8 mouse cellular contexts compared by ENCODE assay signal in the genomic region with DNA sequence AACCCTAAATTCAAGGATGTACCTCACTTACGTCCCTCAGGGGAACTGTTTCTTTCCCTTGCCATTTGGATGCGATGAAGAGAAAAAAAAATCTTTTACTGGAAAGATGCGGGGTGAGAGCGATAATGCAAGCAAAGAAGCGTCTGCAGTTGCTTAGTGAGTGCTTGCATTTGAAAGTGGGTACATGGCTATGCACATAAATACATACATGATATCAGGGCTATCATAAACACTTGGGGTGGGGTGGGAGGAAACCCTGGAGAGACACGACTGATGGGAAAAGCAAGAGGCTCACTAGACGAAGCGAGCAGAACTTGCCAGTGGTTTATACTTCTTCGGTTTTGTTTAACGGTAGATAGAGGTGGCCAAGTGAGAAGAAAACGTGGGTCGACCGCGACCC. TPM values are rescaled to one million over a fixed set of nuclear protein-coding genes. Genes with fewer than 3 reads are reported as not detected.
DNase-seq lines count a peak whose midpoint lies in the region; ATAC-seq and TF ChIP-seq lines count a peak whose summit lies in the region.

A gene (plus strand): TSS at position 301 of the 400 bp plus-strand sequence.

- no peak for TF ChIP-seq POLR2A in spleen, adult 2 months (IDR thresholded peaks at IDR 0.05; ENCODE audit: low read depth, low read length)
- TF ChIP-seq POLR2A in limb, embryonic 14.5 days (IDR thresholded peaks at IDR 0.05; ENCODE audit: borderline replicate concordance, extremely low read depth, insufficient read depth, insufficient read length) = no peak

- no peaks in the 10 kb centered on the region for H3K9me3 ChIP-seq in limb, embryonic 14.5 days (ENCODE audit: control insufficient read depth, low read length)

- no peak for DNase-seq in spleen, adult 2 months (ENCODE audit: low read depth in 1 of 2, low spot score in 2 of 2)
- no peak for DNase-seq in spleen, adult 18-20 months
- no peak for DNase-seq in heart, adult 8-10 months (ENCODE audit: low spot score)
- no peak for DNase-seq in limb, embryonic 14.5 days (ENCODE audit: low spot score)
- no peak for DNase-seq in ovary, postnatal 10 days (ENCODE audit: low spot score)
- no peak for DNase-seq in ovary, adult 18-20 months (ENCODE audit: low spot score)
- no peak for DNase-seq in left cerebral cortex, postnatal 10 days (ENCODE audit: extremely low spot score in 1 of 2, low spot score in 2 of 2)
- no peak for DNase-seq in thymus, postnatal 0 days (ENCODE audit: low spot score)

- intact Hi-C loops in left cerebral cortex, postnatal 10 days (cut with DNase I) = no loop called here

- WGBS in spleen, adult 2 months = 22% methylated on average over 14 of the region's 14 CpGs
- WGBS in limb, embryonic 14.5 days = 14% methylated on average over 14 of the region's 14 CpGs

- H3K36me3 ChIP-seq in spleen, adult 2 months (ENCODE audit: control insufficient read depth, insufficient read depth, low read length) = no peaks in the 10 kb centered on the region
- no peaks in the 10 kb centered on the region for H3K36me3 ChIP-seq in limb, embryonic 14.5 days (ENCODE audit: control insufficient read depth, insufficient read depth, low read length)

- no peak within 1 kb of the TSS for H3K27ac ChIP-seq in spleen, adult 2 months (ENCODE audit: insufficient read depth, low read length)
- H3K27ac ChIP-seq in limb, embryonic 14.5 days (replicated peaks; ENCODE audit: low read depth, low read length) = no peak within 1 kb of the TSS

- TF ChIP-seq CTCF in spleen, adult 2 months (IDR thresholded peaks at IDR 0.05; ENCODE audit: extremely low read depth, insufficient read depth, insufficient read length, insufficient replicate concordance) = no peak

- 0 out of 2 replicates have a peak, but pooled peaks have one; percentile 7 for ATAC-seq in limb, embryonic 14.5 days (ENCODE audit: low FRiP score, low read depth)

- no peaks in the 10 kb centered on the region; the same call in 1 of the 2 replicates for H3K4me1 ChIP-seq in spleen, adult 2 months (ENCODE audit: control insufficient read depth, insufficient read depth, insufficient read length)
- peaks cover 4% of the 10 kb centered on the region for H3K4me1 ChIP-seq in limb, embryonic 14.5 days (ENCODE audit: control insufficient read depth, insufficient read depth, low read length)

- peak within 1 kb of the TSS; percentile 86 for H3K9ac ChIP-seq in limb, embryonic 14.5 days (ENCODE audit: low read depth, low read length, severe bottlenecking)

- H3K4me3 ChIP-seq in spleen, adult 2 months (ENCODE audit: extremely low read depth, insufficient read depth, insufficient read length) = peak within 1 kb of the TSS; percentile 93
- peak within 1 kb of the TSS; percentile 94 for H3K4me3 ChIP-seq in limb, embryonic 14.5 days (replicated peaks; ENCODE audit: low read length)

- H3K27me3 ChIP-seq in spleen, adult 2 months (ENCODE audit: control insufficient read depth, insufficient read depth, low read length) = no peaks in the 10 kb centered on the region
- no peaks in the 10 kb centered on the region for H3K27me3 ChIP-seq in limb, embryonic 14.5 days (ENCODE audit: control insufficient read depth, insufficient read depth, low read length)

- peak within 1 kb of the TSS; percentile 86 for H3K4me2 ChIP-seq in limb, embryonic 14.5 days (replicated peaks; ENCODE audit: low read depth, low read length, severe bottlenecking)

RNA-seq across cellular contexts. Expression of the gene that starts here (rescaled TPM):
- polyA plus RNA-seq in spleen, adult 2 months (2012; rRNA removed) = 0.95 and 0.97 TPM in 2 replicates
- 10 to 100 TPM; 16.6 to 20.9 (median 17.2) TPM for total RNA-seq in heart, adult 8-10 months (2022)
- 25.7 and 28.5 TPM in 2 replicates for polyA plus RNA-seq in limb, embryonic 14.5 days (2012; rRNA removed)
- polyA plus RNA-seq in limb, embryonic 14.5 days (2014; fragmentation: Nextera tagmentation; extraction: Ambion mirVana) = 8.5 and 10.3 TPM in 2 replicates
- total RNA-seq in left cerebral cortex, postnatal 10 days (2021) = 1 to 10 TPM; 2.2 to 2.8 TPM
- 1.5 and 1.8 TPM in 2 replicates for polyA plus RNA-seq in thymus, postnatal 0 days (2015; fragmentation: Nextera tagmentation; extraction: Ambion mirVana)

Comparison
In these comparisons a context has a peak if more than half of its experiments do, and no peak if none do; other contexts are left out.
1. RNA of the gene that starts here (total RNA-seq): 16.6 to 20.9 TPM in heart, adult 8-10 months; 2.2 to 2.8 TPM in left cerebral cortex, postnatal 10 days; every median in the first group is over 4 times any median in the second.